Mouse (Mus musculus) hindbrain, postnatal 0 days (tissue): ENCODE data around the gene Alg1. TPM values are rescaled to one million over a fixed set of nuclear protein-coding genes. Genes with fewer than 3 reads are reported as not detected.

ENCODE experiments used
- ATAC-seq: fragments of 200-750 bp; cut with Nextera tagmentation; 2 replicates; pipeline ENCODE4 v1.8.0; 2017; ENCODE audit warnings: mild to moderate bottlenecking, moderate TSS enrichment, moderate library complexity
- DNase-seq: peaks from one replicate; pipeline ENCODE4 v3.0.0-alpha.2; 2015; ENCODE audit warnings: low spot score
- H3K27ac ChIP-seq: fragments of 300-500 bp; sonication (generic); 2 replicates; pipeline ENCODE4 v1.5.1; 2014; ENCODE audit warnings: mild to moderate bottlenecking
- H3K27me3 ChIP-seq: fragments of 300-500 bp; sonication (generic); 2 replicates; pipeline ENCODE4 v1.6.1; 2014; ENCODE audit warnings: low read length, mixed read lengths; ENCODE audit not compliant: insufficient read depth
- H3K36me3 ChIP-seq: fragments of 300-500 bp; sonication (generic); 2 replicates; pipeline ENCODE4 v1.6.1; 2014; ENCODE audit warnings: low read length, mixed read lengths; ENCODE audit not compliant: insufficient read depth
- H3K4me1 ChIP-seq: fragments of 300-500 bp; sonication (generic); 2 replicates; pipeline ENCODE4 v1.6.1; 2014; ENCODE audit warnings: antibody characterized with exemption, low read length, mixed read lengths; ENCODE audit not compliant: insufficient read depth
- H3K4me2 ChIP-seq: fragments of 300-500 bp; sonication (generic); 2 replicates; pipeline ENCODE4 v1.6.1; 2014; ENCODE audit warnings: low read depth, mild to moderate bottlenecking, low read length, moderate library complexity, mixed read lengths
- H3K4me3 ChIP-seq: fragments of 300-500 bp; sonication (generic); 2 replicates; pipeline ENCODE4 v1.5.1; 2014; ENCODE audit warnings: low read length
- H3K9ac ChIP-seq: fragments of 300-500 bp; sonication (generic); replicated peaks from 2 replicates; pipeline ENCODE4 v1.6.1; 2014; ENCODE audit warnings: mild to moderate bottlenecking, low read length, moderate library complexity, mixed read lengths
- H3K9me3 ChIP-seq: fragments of 300-500 bp; sonication (generic); 2 replicates; pipeline ENCODE4 v1.6.1; 2016; ENCODE audit warnings: low read length, mixed read lengths
- CTCF ChIP-seq: IDR thresholded peaks from 2 replicates; pipeline ENCODE4 v1.5.1; 2016; ENCODE audit warnings: antibody characterized with exemption, control low read depth, low read depth
- WGBS: fragments of 180-500 bp; shearing (Covaris S2); extraction: QIAGEN DNeasy Blood & Tissue Kit; methylation state at CpG from one replicate; pipeline ENCODE4 v1.1.7; 2014; 5-methylcytosine and 5-hydroxymethylcytosine counted together
- polyA plus RNA-seq: library from polyadenylated mRNA; unstranded; fragments of >200 nt; fragmentation: Nextera tagmentation; extraction: Ambion mirVana; gene quantifications from 2 replicates; pipeline ENCODE4 v1.2.1, GENCODE M21; 2015
- total RNA-seq: library from RNA; depleted of rRNA; stranded (reverse); fragments of >200 nt; gene quantifications from 2 replicates; pipeline ENCODE4 v1.2.3, GENCODE M21; 2014

Gene Alg1
- total and polyA plus RNA-seq, 2 experiments from 2014 or later: 38.9 to 44.4 TPM

GRCm38 (mm10) chr16:5232982-5233381 is 439 bp upstream of the Alg1 start:
- ATAC-seq (peak; percentile 1; the same call in 1 of the 2 replicates), DNase-seq (no peak)
- H3K4me2 ChIP-seq: peak overlapping the region; percentile 81
- H3K36me3 ChIP-seq: no peaks in the 10 kb centered on the region
- no peaks in the 10 kb centered on the region for H3K27me3 ChIP-seq
- H3K9me3 ChIP-seq: no peaks in the 10 kb centered on the region
- H3K4me3 ChIP-seq: peak overlapping the region; percentile 74
- WGBS: 65% methylated on average over 4 of the region's 4 CpGs
- no peak for TF ChIP-seq CTCF
- peaks cover 10% of the 10 kb centered on the region for H3K4me1 ChIP-seq
- no peak overlapping the region for H3K9ac ChIP-seq
- H3K27ac ChIP-seq: no peak overlapping the region

- 96% methylated on average over 4 of the region's 4 CpGs for WGBS
- Histone ChIP-seq H3K4me1 (no peaks in the 10 kb centered on the region), H3K27me3 (no peaks in the 10 kb centered on the region), H3K36me3 (peaks cover 38% of the 10 kb centered on the region), H3K27ac (no peak overlapping the region), H3K4me2 (no peak overlapping the region), H3K9ac (no peak overlapping the region), H3K9me3 (no peaks in the 10 kb centered on the region), H3K4me3 (no peak overlapping the region)
- ATAC-seq: no peak
- DNase-seq: no peak
- no peak for TF ChIP-seq CTCF
Measured at GRCm38 (mm10) chr16:5242355-5242754, 8.9 kb downstream of the Alg1 start.

GRCm38 (mm10) chr16:5242882-5243281 is 9.5 kb downstream of the Alg1 start:
- no peak overlapping the region for H3K9ac ChIP-seq
- WGBS: 78% methylated on average over 6 of the region's 6 CpGs
- no peak overlapping the region for H3K4me3 ChIP-seq
- DNase-seq (no peak), ATAC-seq (no peak)
- H3K27me3 ChIP-seq: no peaks in the 10 kb centered on the region
- H3K4me2 ChIP-seq: no peak overlapping the region
- TF ChIP-seq CTCF: no peak
- no peaks in the 10 kb centered on the region for H3K9me3 ChIP-seq
- no peaks in the 10 kb centered on the region for H3K4me1 ChIP-seq
- H3K36me3 ChIP-seq: peaks cover 42% of the 10 kb centered on the region
- H3K27ac ChIP-seq: no peak overlapping the region

- Histone ChIP-seq H3K4me2 (no peak overlapping the region), H3K9ac (no peak overlapping the region), H3K27ac (no peak overlapping the region), H3K4me3 (no peak overlapping the region), H3K27me3 (no peaks in the 10 kb centered on the region), H3K9me3 (no peaks in the 10 kb centered on the region), H3K36me3 (peaks cover 45% of the 10 kb centered on the region), H3K4me1 (no peaks in the 10 kb centered on the region)
- ATAC-seq (peak; percentile 77; the same call in 1 of the 2 replicates), DNase-seq (peak; percentile 62)
- TF ChIP-seq CTCF: peak; percentile 79
- WGBS: 27% methylated on average over 7 of the region's 7 CpGs
Measured at GRCm38 (mm10) chr16:5244411-5244810, 11.0 kb downstream of the Alg1 start.

GRCm38 (mm10) chr16:5250891-5251290 is 17.5 kb downstream of the Alg1 start:
- WGBS: 92% methylated on average over 3 of the region's 3 CpGs
- no peak overlapping the region for H3K4me3 ChIP-seq
- H3K4me2 ChIP-seq: no peak overlapping the region
- peaks cover 13% of the 10 kb centered on the region for H3K36me3 ChIP-seq
- no peaks in the 10 kb centered on the region for H3K9me3 ChIP-seq
- DNase-seq: no peak
- no peaks in the 10 kb centered on the region for H3K27me3 ChIP-seq
- H3K9ac ChIP-seq: no peak overlapping the region
- no peak overlapping the region for H3K27ac ChIP-seq
- H3K4me1 ChIP-seq: peaks cover 5% of the 10 kb centered on the region; the same call in 1 of the 2 replicates
- no peak for ATAC-seq
- no peak for TF ChIP-seq CTCF

- Histone ChIP-seq H3K9ac (no peak overlapping the region), H3K27ac (no peak overlapping the region), H3K4me1 (peaks cover 5% of the 10 kb centered on the region; the same call in 1 of the 2 replicates), H3K4me3 (no peak overlapping the region), H3K9me3 (no peaks in the 10 kb centered on the region), H3K27me3 (no peaks in the 10 kb centered on the region), H3K36me3 (peaks cover 10% of the 10 kb centered on the region), H3K4me2 (no peak overlapping the region)
- ATAC-seq (no peak), DNase-seq (no peak)
- WGBS: 95% methylated on average over 2 of the region's 2 CpGs
- no peak for TF ChIP-seq CTCF
Measured at GRCm38 (mm10) chr16:5252260-5252659, 18.8 kb downstream of the Alg1 start.

GRCm38 (mm10) chr16:5254346-5255025 is 21.1 kb downstream of the Alg1 start:
- peak overlapping the region; percentile 61 for H3K4me3 ChIP-seq
- peak overlapping the region; percentile 56; the same call in 1 of the 2 replicates for H3K9ac ChIP-seq
- ATAC-seq: peak; percentile 52

More at GRCm38 (mm10) chr16:5254346-5255025, 21.1 kb downstream of the Alg1 start:
- whole genome bisulfite sequencing: 6% methylated on average over 15 of the region's 15 CpGs
- no peaks in the 10 kb centered on the region for H3K36me3 ChIP-seq
- H3K9me3 ChIP-seq: no peaks in the 10 kb centered on the region
- H3K27me3 ChIP-seq: no peaks in the 10 kb centered on the region
- peak; percentile 83 for DNase-seq
- H3K4me1 ChIP-seq: peaks cover 5% of the 10 kb centered on the region; the same call in 1 of the 2 replicates
- TF ChIP-seq CTCF: peak; percentile 95
- H3K27ac ChIP-seq: peak overlapping the region; percentile 64; the same call in 1 of the 2 replicates
- H3K4me2 ChIP-seq: peak overlapping the region; percentile 79
